Mouse (Mus musculus) thymus, adult 2 months (tissue): Measurements from ENCODE around the gene Dgki.

Source experiments
- CTCF ChIP-seq: fragments of 200-500 bp; IDR thresholded peaks from 2 replicates; pipeline ENCODE4 v1.5.1; 2012; ENCODE audit warnings: mild to moderate bottlenecking, control low read depth, low read length, moderate library complexity, borderline replicate concordance; ENCODE audit not compliant: control insufficient read depth, poor library complexity, insufficient read depth; ENCODE audit errors: extremely low read depth
- POLR2A ChIP-seq: fragments of 200-500 bp; IDR thresholded peaks from 2 replicates; pipeline ENCODE4 v1.6.1; 2012; ENCODE audit warnings: mild to moderate bottlenecking, low read length, control low read depth, moderate library complexity; ENCODE audit not compliant: control insufficient read depth, poor library complexity, insufficient read depth; ENCODE audit errors: extremely low read depth

DNA sequence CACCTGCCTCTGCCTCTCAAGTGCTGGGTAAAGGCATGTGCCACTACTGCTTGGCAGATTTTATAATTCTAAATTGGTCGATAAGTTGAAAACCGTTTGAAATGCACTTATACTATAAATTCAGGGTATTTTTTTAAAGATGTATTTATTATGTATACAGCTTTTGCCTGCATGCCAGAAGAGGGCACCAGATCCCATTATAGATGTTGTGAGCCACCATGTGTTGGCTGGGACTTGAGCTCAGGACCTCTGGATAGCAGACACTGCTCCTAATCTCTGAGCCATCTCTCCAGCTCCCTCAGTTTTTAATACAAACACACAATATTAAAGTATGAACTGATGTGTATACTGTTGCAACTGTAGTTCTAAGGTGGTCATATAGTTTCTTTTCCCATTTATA, 288.4 kb downstream of the Dgki start:
- TF ChIP-seq CTCF (no peak), POLR2A (no peak)
